Mouse (Mus musculus): ENCODE measurements around the gene Arhgap15. TPM values are rescaled to one million over a fixed set of nuclear protein-coding genes. Genes with fewer than 3 reads are reported as not detected.

Gene Arhgap15
- total and polyA plus RNA-seq, 3 experiments: 1.5 to 2.8 TPM; not detected in 1

DNA sequence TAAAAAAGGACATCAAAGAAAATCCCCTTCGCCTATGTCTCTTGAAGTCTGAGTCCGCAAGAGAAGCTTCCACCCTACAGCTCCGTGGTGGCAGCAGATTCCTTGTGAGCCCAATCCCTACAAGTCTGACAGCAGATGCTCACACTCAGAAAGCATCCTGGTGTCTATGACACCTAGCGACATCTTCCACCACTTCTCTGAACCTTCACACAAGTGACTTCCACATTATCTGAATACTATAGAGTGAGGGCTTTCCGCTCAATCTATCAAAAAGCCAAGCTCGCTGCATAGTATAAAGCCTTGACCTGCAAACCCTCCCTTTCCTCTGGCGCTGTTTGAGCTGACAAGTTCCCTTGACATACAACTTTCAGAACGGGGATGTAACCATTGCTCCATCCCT, 645.2 kb downstream of the Arhgap15 start:
- DNase-seq (ENCODE audit: low read depth, low spot score): no peak
- Histone ChIP-seq H3K27ac (ENCODE audit: control insufficient read depth, low read depth, low read length) (no peak overlapping the region), H3K36me3 (ENCODE audit: control insufficient read depth in 1 of 2, insufficient read depth in 2 of 2, low read length in 2 of 2) (peaks cover 0 to 4% of the 10 kb centered on the region in 2 experiments; a peak in 2 of 4 replicates), H3K9ac (ENCODE audit: control insufficient read depth, low read depth, low read length, poor library complexity, severe bottlenecking) (no peak overlapping the region), H3K27me3 (ENCODE audit: control insufficient read depth in 1 of 2, insufficient read depth in 2 of 2, low read length in 2 of 2) (no peaks in the 10 kb centered on the region), H3K4me1 (ENCODE audit: control insufficient read depth in 1 of 2, insufficient read depth in 2 of 2, low read length in 2 of 2) (peaks cover 0 to 2% of the 10 kb centered on the region in 2 experiments; a peak in 1 of 4 replicates), H3K4me3 (ENCODE audit: control insufficient read depth in 1 of 2, insufficient read depth in 1 of 2, low read depth in 2 of 2, low read length in 2 of 2) (no peak overlapping the region), H3K79me2 (ENCODE audit: control insufficient read depth, insufficient read depth, low read length, poor library complexity) (no peaks in the 10 kb centered on the region), H3K9me3 (replicated peaks; ENCODE audit: insufficient read depth, low read length) (no peaks in the 10 kb centered on the region)
- no peak for TF ChIP-seq SMC3 (IDR thresholded peaks at IDR 0.05; ENCODE audit: low read depth, low read length)
- TF ChIP-seq HCFC1 (IDR thresholded peaks at IDR 0.05; ENCODE audit: low read depth, low read length): no peak

DNA sequence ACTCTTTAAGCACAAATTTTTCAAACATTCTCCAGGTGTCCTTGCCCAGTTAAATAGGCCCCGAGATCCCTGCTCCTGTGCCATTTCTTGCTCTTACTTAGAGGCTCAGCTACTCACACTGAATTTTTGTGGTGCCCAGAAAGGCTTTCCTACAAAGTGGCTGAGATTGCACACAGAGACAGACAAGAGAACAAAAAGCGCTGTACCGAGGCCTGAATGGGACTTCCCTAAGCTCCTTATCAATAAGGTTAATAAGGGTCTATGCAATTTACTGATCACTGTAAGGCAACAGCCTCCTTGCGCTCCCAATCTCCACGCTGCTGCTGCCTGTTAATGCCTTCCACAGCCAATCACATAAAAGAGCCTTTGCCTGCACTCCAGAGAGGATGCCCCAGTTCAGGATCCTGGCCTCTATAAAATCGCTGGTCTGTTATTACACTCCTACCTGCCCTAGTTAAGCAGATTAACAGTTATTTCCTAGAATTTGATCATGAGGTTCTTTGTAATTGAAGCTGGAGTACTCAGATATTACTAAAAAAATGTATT, 646.4 kb downstream of the Arhgap15 start:
- no peak overlapping the region for H3K9ac ChIP-seq (ENCODE audit: control insufficient read depth, low read depth, low read length, poor library complexity, severe bottlenecking)
- no peak for DNase-seq (ENCODE audit: low read depth, low spot score)
- H3K79me2 ChIP-seq (ENCODE audit: control insufficient read depth, insufficient read depth, low read length, poor library complexity): no peaks in the 10 kb centered on the region
- no peaks in the 10 kb centered on the region for H3K36me3 ChIP-seq (ENCODE audit: control insufficient read depth in 1 of 2, insufficient read depth in 2 of 2, low read length in 2 of 2)
- no peak overlapping the region for H3K27ac ChIP-seq (ENCODE audit: control insufficient read depth, low read depth, low read length)
- no peaks in the 10 kb centered on the region for H3K27me3 ChIP-seq (ENCODE audit: control insufficient read depth in 1 of 2, insufficient read depth in 2 of 2, low read length in 2 of 2)
- H3K9me3 ChIP-seq (replicated peaks; ENCODE audit: insufficient read depth, low read length): no peaks in the 10 kb centered on the region
- no peaks in the 10 kb centered on the region for H3K4me1 ChIP-seq (ENCODE audit: control insufficient read depth in 1 of 2, insufficient read depth in 2 of 2, low read length in 2 of 2)
- no peak overlapping the region for H3K4me3 ChIP-seq (ENCODE audit: control insufficient read depth in 1 of 2, insufficient read depth in 1 of 2, low read depth in 2 of 2, low read length in 2 of 2)
- TF ChIP-seq MYC (IDR thresholded peaks at IDR 0.05; ENCODE audit: low read depth, low read length) (no peak), HCFC1 (IDR thresholded peaks at IDR 0.05; ENCODE audit: low read depth, low read length) (no peak), POLR2AphosphoS5 (IDR thresholded peaks at IDR 0.05; ENCODE audit: borderline replicate concordance, low read depth, low read length) (no peak), MXI1 (IDR thresholded peaks at IDR 0.05; ENCODE audit: low read depth, low read length) (no peak), CTCF (IDR thresholded peaks at IDR 0.05 in 2 of 3, conservative IDR thresholded peaks at IDR 0.05 in 1 of 3; ENCODE audit: control insufficient read depth in 1 of 3, insufficient read depth in 1 of 3, low read depth in 2 of 3, low read length in 3 of 3, poor library complexity in 1 of 3, severe bottlenecking in 1 of 3) (no peak)

DNA sequence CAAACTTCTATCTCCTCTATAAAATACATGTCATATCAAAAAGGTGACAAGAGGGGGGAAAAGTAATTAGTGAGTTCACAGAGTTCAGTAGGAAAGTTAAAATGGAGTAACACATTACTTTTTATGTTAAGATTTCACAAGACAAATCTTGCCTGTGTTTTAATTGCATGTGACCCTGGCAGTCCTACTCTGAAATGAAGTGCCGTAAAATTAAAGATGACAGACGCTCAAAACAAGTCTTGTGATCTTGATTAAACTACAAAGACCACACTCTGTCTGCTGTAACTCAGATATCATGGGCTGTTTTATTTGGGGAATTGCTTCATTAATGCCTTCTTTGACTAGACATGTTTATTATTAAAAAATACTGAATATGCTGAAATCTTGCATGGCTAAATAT, 647.0 kb downstream of the Arhgap15 start:
- Histone ChIP-seq H3K4me1 (ENCODE audit: control insufficient read depth in 1 of 2, insufficient read depth in 2 of 2, low read length in 2 of 2) (no peaks in the 10 kb centered on the region), H3K9ac (ENCODE audit: control insufficient read depth, low read depth, low read length, poor library complexity, severe bottlenecking) (no peak overlapping the region), H3K4me3 (ENCODE audit: control insufficient read depth in 1 of 2, insufficient read depth in 1 of 2, low read depth in 2 of 2, low read length in 2 of 2) (no peak overlapping the region), H3K27me3 (ENCODE audit: control insufficient read depth in 1 of 2, insufficient read depth in 2 of 2, low read length in 2 of 2) (no peaks in the 10 kb centered on the region), H3K27ac (ENCODE audit: control insufficient read depth, low read depth, low read length) (no peak overlapping the region), H3K36me3 (ENCODE audit: control insufficient read depth in 1 of 2, insufficient read depth in 2 of 2, low read length in 2 of 2) (no peaks in the 10 kb centered on the region), H3K9me3 (replicated peaks; ENCODE audit: insufficient read depth, low read length) (no peaks in the 10 kb centered on the region), H3K79me2 (ENCODE audit: control insufficient read depth, insufficient read depth, low read length, poor library complexity) (no peaks in the 10 kb centered on the region)
- no peak for DNase-seq (ENCODE audit: low read depth, low spot score)
- TF ChIP-seq GATA1 (IDR thresholded peaks at IDR 0.05; ENCODE audit: low read depth, low read length): no peak
- TF ChIP-seq TCF12 (IDR thresholded peaks at IDR 0.05; ENCODE audit: low read depth, low read length): no peak
- TF ChIP-seq MAZ (IDR thresholded peaks at IDR 0.05; ENCODE audit: low read depth, low read length): no peak
- TF ChIP-seq MYB (IDR thresholded peaks at IDR 0.05; ENCODE audit: low read depth, low read length): no peak
- TF ChIP-seq POLR2A (IDR thresholded peaks at IDR 0.05; ENCODE audit: control insufficient read depth in 1 of 2, insufficient read depth in 1 of 2, low read depth in 1 of 2, low read length in 2 of 2, poor library complexity in 1 of 2): no peak
- TF ChIP-seq ETS1 (IDR thresholded peaks at IDR 0.05; ENCODE audit: low read depth, low read length): no peak
- TF ChIP-seq POLR2AphosphoS2 (IDR thresholded peaks at IDR 0.05; ENCODE audit: low read length): no peak
- no peak for TF ChIP-seq HCFC1 (IDR thresholded peaks at IDR 0.05; ENCODE audit: low read depth, low read length)
- no peak for TF ChIP-seq MAX (IDR thresholded peaks at IDR 0.05; ENCODE audit: low read length)
- TF ChIP-seq JUND (IDR thresholded peaks at IDR 0.05; ENCODE audit: low read depth, low read length): no peak
- no peak for TF ChIP-seq ELF1 (IDR thresholded peaks at IDR 0.05; ENCODE audit: low read depth, low read length)
- TF ChIP-seq CTCF (IDR thresholded peaks at IDR 0.05 in 2 of 3, conservative IDR thresholded peaks at IDR 0.05 in 1 of 3; ENCODE audit: control insufficient read depth in 1 of 3, insufficient read depth in 1 of 3, low read depth in 2 of 3, low read length in 3 of 3, poor library complexity in 1 of 3, severe bottlenecking in 1 of 3): no peak
- no peak for TF ChIP-seq BHLHE40 (IDR thresholded peaks at IDR 0.05; ENCODE audit: borderline replicate concordance, low read depth, low read length)
- TF ChIP-seq MXI1 (IDR thresholded peaks at IDR 0.05; ENCODE audit: low read depth, low read length): no peak
- no peak for TF ChIP-seq ZMIZ1 (IDR thresholded peaks at IDR 0.05; ENCODE audit: low read depth, low read length)
- TF ChIP-seq UBTF (IDR thresholded peaks at IDR 0.05; ENCODE audit: borderline replicate concordance, insufficient read depth, low read depth, low read length): no peak
- TF ChIP-seq GABPA (IDR thresholded peaks at IDR 0.05; ENCODE audit: low read depth, low read length): no peak
- TF ChIP-seq RCOR1 (IDR thresholded peaks at IDR 0.05; ENCODE audit: low read depth, low read length): no peak
- no peak for TF ChIP-seq CHD2 (IDR thresholded peaks at IDR 0.05; ENCODE audit: low read length)
